Mouse (Mus musculus) ES-Bruce4 (cell line): ENCODE results near the gene Rpa1.

Experiments
- EP300 ChIP-seq: IDR thresholded peaks from 2 replicates; pipeline ENCODE4 v1.6.1; 2011; ENCODE audit warnings: low read depth, low read length; ENCODE audit not compliant: insufficient read depth
- POLR2A ChIP-seq: IDR thresholded peaks from one replicate; pipeline ENCODE4 v1.8.1; 2011; ENCODE audit warnings: low read length; ENCODE audit not compliant: insufficient read depth

- TF ChIP-seq EP300 = no peak
- TF ChIP-seq POLR2A = no peak
These were observed 50.5 kb downstream of the Rpa1 start for GRCm38 (mm10) chr11:75297631-75298030.
